Mouse (Mus musculus) forebrain, embryonic 16.5 days (tissue): ENCODE results near the gene Olfr1326-ps1. TPM values are rescaled to one million over a fixed set of nuclear protein-coding genes. Genes with fewer than 3 reads are reported as not detected.

Experiments used
- ATAC-seq: fragments of 200-750 bp; cut with Nextera tagmentation; 2 replicates; pipeline ENCODE4 v1.8.0; 2017; ENCODE audit warnings: mild to moderate bottlenecking, moderate library complexity
- H3K27ac ChIP-seq: fragments of 300-500 bp; sonication (generic); 2 replicates; pipeline ENCODE4 v1.5.1; 2014; ENCODE audit warnings: low read length, control low read depth
- H3K27me3 ChIP-seq: fragments of 300-500 bp; sonication (generic); replicated peaks from 2 replicates; pipeline ENCODE4 v1.6.1; 2014; ENCODE audit warnings: low read length; ENCODE audit not compliant: control insufficient read depth, insufficient read depth
- H3K36me3 ChIP-seq: fragments of 300-500 bp; sonication (generic); 2 replicates; pipeline ENCODE4 v1.6.1; 2014; ENCODE audit not compliant: control insufficient read depth, insufficient read depth
- H3K4me1 ChIP-seq: fragments of 300-500 bp; sonication (generic); replicated peaks from 2 replicates; pipeline ENCODE4 v1.6.1; 2014; ENCODE audit warnings: low read length; ENCODE audit not compliant: control insufficient read depth, insufficient read depth
- H3K4me2 ChIP-seq: fragments of 300-500 bp; sonication (generic); 2 replicates; pipeline ENCODE4 v1.6.1; 2014; ENCODE audit warnings: mild to moderate bottlenecking, low read length, control low read depth
- H3K4me3 ChIP-seq: fragments of 300-500 bp; sonication (generic); replicated peaks from 2 replicates; pipeline ENCODE4 v1.5.1; 2014; ENCODE audit warnings: mild to moderate bottlenecking, low read length, control low read depth
- H3K9ac ChIP-seq: fragments of 300-500 bp; sonication (generic); replicated peaks from 2 replicates; pipeline ENCODE4 v1.6.1; 2014; ENCODE audit warnings: low read depth, low read length, control low read depth
- H3K9me3 ChIP-seq: fragments of 300-500 bp; sonication (generic); 2 replicates; pipeline ENCODE4 v1.6.1; 2016; ENCODE audit warnings: low read length; ENCODE audit not compliant: control insufficient read depth
- WGBS: fragments of 180-500 bp; shearing (Covaris S2); extraction: QIAGEN DNeasy Blood & Tissue Kit; methylation state at CpG from one replicate; pipeline ENCODE4 v1.1.7; 2014; 5-methylcytosine and 5-hydroxymethylcytosine counted together
- polyA plus RNA-seq: library from polyadenylated mRNA; unstranded; fragments of >200 nt; fragmentation: Nextera tagmentation; extraction: Ambion mirVana; gene quantifications from 2 replicates; pipeline ENCODE4 v1.2.1, GENCODE M21; 2015

Gene Olfr1326-ps1
- polyA plus RNA-seq, result not detected in 2 replicates

- Histone ChIP-seq H3K36me3 (no peaks in the 10 kb centered on the region), H3K9me3 (no peaks in the 10 kb centered on the region), H3K4me3 (no peak within 1 kb of the TSS), H3K27me3 (no peaks in the 10 kb centered on the region), H3K9ac (no peak within 1 kb of the TSS), H3K4me2 (no peak within 1 kb of the TSS), H3K4me1 (no peaks in the 10 kb centered on the region), H3K27ac (no peak within 1 kb of the TSS)
- no peak for ATAC-seq
These were observed at the start of gene Olfr1326-ps1 for GRCm38 (mm10) chrX:74574788-74575187. TSS of gene Olfr1326-ps1 (minus strand) at chrX:74574888.

DNA sequence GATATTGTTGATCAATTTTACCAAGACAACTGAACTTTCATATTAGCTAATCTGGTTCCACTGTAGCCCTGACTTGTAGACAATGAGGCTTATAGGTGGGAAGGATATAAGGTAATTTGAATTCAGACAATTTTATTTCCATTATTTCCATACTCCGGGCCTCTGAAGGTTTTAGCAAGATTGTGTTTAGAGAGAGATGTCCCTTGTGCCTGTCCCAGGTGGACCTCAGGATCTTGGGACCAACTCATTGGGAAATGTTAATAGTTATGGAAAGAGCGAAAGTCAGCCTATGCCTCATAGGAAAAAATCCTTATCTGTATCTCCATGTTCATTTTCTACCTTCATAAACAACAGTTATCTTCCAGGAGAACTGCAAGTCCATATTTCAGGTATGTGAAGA lies 17.7 kb upstream of the Olfr1326-ps1 start, which contains the start of gene Olfr1325:
Gene Olfr1325 (plus strand): TSS at position 301 of the 400 bp plus-strand sequence.
- Histone ChIP-seq H3K4me1 (no peaks in the 10 kb centered on the region), H3K9ac (no peak within 1 kb of the TSS), H3K4me3 (no peak within 1 kb of the TSS), H3K27ac (no peak within 1 kb of the TSS), H3K36me3 (no peaks in the 10 kb centered on the region), H3K27me3 (no peaks in the 10 kb centered on the region), H3K9me3 (no peaks in the 10 kb centered on the region), H3K4me2 (no peak within 1 kb of the TSS)
- 83% methylated on average over 2 of the region's 2 CpGs for WGBS
- ATAC-seq, result no peak

Other genes starting within 250 kb of the Olfr1326-ps1 start
- gene Plxna3, start 245.8 kb downstream of the Olfr1326-ps1 start, polyA plus RNA-seq, result 66.5 and 87.4 TPM in 2 replicates
- gene Lage3, start 221.3 kb downstream of the Olfr1326-ps1 start, polyA plus RNA-seq, result 68.0 and 81.6 TPM in 2 replicates
- gene Ubl4a, start 201.7 kb downstream of the Olfr1326-ps1 start, polyA plus RNA-seq, result 75.8 and 76.8 TPM in 2 replicates
- 8.3 and 8.5 TPM in 2 replicates for gene Slc10a3, start 201.5 kb downstream of the Olfr1326-ps1 start, polyA plus RNA-seq
- gene Fam3a, start 181.6 kb downstream of the Olfr1326-ps1 start, polyA plus RNA-seq, result 34.6 and 36.4 TPM in 2 replicates
- 19.8 and 25.8 TPM in 2 replicates for gene Ikbkg, start 181.6 kb downstream of the Olfr1326-ps1 start, polyA plus RNA-seq
- 60.7 and 64.5 TPM in 2 replicates for gene G6pdx, start 145.7 kb downstream of the Olfr1326-ps1 start, polyA plus RNA-seq
- gene Gm6880, start 93.5 kb downstream of the Olfr1326-ps1 start, polyA plus RNA-seq, result not detected in 2 replicates
- gene Olfr1325, start 17.8 kb upstream of the Olfr1326-ps1 start, polyA plus RNA-seq, result not detected in 2 replicates
- gene Gm5640, start 70.7 kb upstream of the Olfr1326-ps1 start, polyA plus RNA-seq, result 0.10 and 0.32 TPM in 2 replicates
- not detected in 2 replicates for gene Gm6890, start 166.0 kb upstream of the Olfr1326-ps1 start, polyA plus RNA-seq